ENCODE assay signal across 34 mouse cellular contexts in the genomic region with DNA sequence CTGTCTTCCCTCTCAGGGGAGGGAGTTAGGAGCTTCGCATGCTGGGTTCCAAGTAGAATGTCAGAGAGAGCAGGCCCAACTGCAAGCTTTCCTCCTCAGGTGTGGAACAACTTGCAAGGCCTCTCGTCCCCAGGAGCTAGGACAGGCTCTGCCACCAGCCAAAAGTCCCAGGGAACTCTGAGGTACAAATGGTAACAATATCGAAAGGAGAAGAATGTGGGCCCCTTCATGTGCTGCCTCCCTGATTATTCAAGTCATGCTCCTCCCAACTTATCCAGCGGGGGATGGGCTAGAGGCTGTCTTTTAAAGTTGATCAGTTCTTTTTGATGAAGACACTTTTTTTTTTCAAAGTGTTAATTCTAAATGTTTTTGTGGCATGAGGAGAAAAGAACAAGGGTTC. TPM values are rescaled to one million over a fixed set of nuclear protein-coding genes. Genes with fewer than 3 reads are reported as not detected.
DNase-seq lines count a peak whose midpoint lies in the region; ATAC-seq and TF ChIP-seq lines count a peak whose summit lies in the region.
"Had no signal": no experiment of that assay in that cellular context is flagged by ENCODE, and none has a peak within 500 bp of the region (broad histone marks: within the 10 kb centered on the region; RNA-seq: fewer than 3 reads in every experiment).

Gene Smco2 (plus strand): TSS at position 55 of the 400 bp plus-strand sequence.

- 63% methylated on average over 4 of the region's 4 CpGs for WGBS in liver, postnatal 0 days (ENCODE audit: insufficient replicate concordance)
- 48% methylated on average over 4 of the region's 4 CpGs for WGBS in liver, embryonic 12.5 days (ENCODE audit: insufficient replicate concordance)
- WGBS in liver, embryonic 15.5 days (ENCODE audit: insufficient replicate concordance) = 44% methylated on average over 4 of the region's 4 CpGs

- no peaks in the 10 kb centered on the region for H3K27me3 ChIP-seq in liver, postnatal 0 days (ENCODE audit: insufficient read depth, low read length)
- H3K27me3 ChIP-seq in liver, embryonic 12.5 days (replicated peaks) = no peaks in the 10 kb centered on the region
- no peaks in the 10 kb centered on the region for H3K27me3 ChIP-seq in liver, embryonic 15.5 days
- H3K27me3 ChIP-seq: embryonic facial prominence, embryonic 13.5 days; forebrain, embryonic 12.5 days; forebrain, embryonic 15.5 days; heart, embryonic 12.5 days; heart, embryonic 15.5 days; hindbrain, embryonic 12.5 days; hindbrain, embryonic 15.5 days; Patski had no signal

- no peak for TF ChIP-seq EP300 in liver, postnatal 0 days (IDR thresholded peaks at IDR 0.05; ENCODE audit: low read depth)

- no peak for ATAC-seq in liver, postnatal 0 days
- peak; percentile 76; the same call in 1 of the 2 replicates for ATAC-seq in liver, embryonic 12.5 days
- peak; percentile 56; the same call in 1 of the 2 replicates for ATAC-seq in liver, embryonic 15.5 days (ENCODE audit: insufficient read depth)
- no peak for ATAC-seq in CD4-positive, CD25-positive, alpha-beta regulatory T cell, adult 4 months
- ATAC-seq: forebrain, embryonic 15.5 days; Patski had no signal

- no peaks in the 10 kb centered on the region; the same call in 1 of the 2 replicates for H3K4me1 ChIP-seq in liver, postnatal 0 days (ENCODE audit: insufficient read depth)
- H3K4me1 ChIP-seq in liver, embryonic 12.5 days = peaks cover 48% of the 10 kb centered on the region
- H3K4me1 ChIP-seq in liver, embryonic 15.5 days (replicated peaks) = peaks cover 27% of the 10 kb centered on the region
- H3K4me1 ChIP-seq: forebrain, embryonic 12.5 days; forebrain, embryonic 15.5 days; hindbrain, embryonic 12.5 days; hindbrain, embryonic 15.5 days had no signal

- no peaks in the 10 kb centered on the region for H3K9me3 ChIP-seq in liver, postnatal 0 days (ENCODE audit: low read length)
- no peaks in the 10 kb centered on the region for H3K9me3 ChIP-seq in liver, embryonic 12.5 days (replicated peaks)
- H3K9me3 ChIP-seq in liver, embryonic 15.5 days (replicated peaks) = no peaks in the 10 kb centered on the region
- H3K9me3 ChIP-seq: embryonic facial prominence, embryonic 13.5 days; forebrain, embryonic 12.5 days; forebrain, embryonic 15.5 days; heart, embryonic 15.5 days; hindbrain, embryonic 12.5 days; hindbrain, embryonic 15.5 days had no signal

- intact Hi-C loops in gastrocnemius, adult 2 months (cut with DNase I) = no loop called here

- no peak within 1 kb of the TSS for H3K4me2 ChIP-seq in liver, postnatal 0 days (ENCODE audit: low read depth, low read length)
- peak within 1 kb of the TSS; percentile 43 for H3K4me2 ChIP-seq in liver, embryonic 12.5 days
- H3K4me2 ChIP-seq in liver, embryonic 15.5 days = peak within 1 kb of the TSS; percentile 30; the same call in 1 of the 2 replicates
- H3K4me2 ChIP-seq: embryonic facial prominence, embryonic 13.5 days; forebrain, embryonic 12.5 days; forebrain, embryonic 15.5 days; heart, embryonic 12.5 days; heart, embryonic 15.5 days; hindbrain, embryonic 12.5 days; hindbrain, embryonic 15.5 days had no signal

- H3K27ac ChIP-seq in liver, postnatal 0 days (ENCODE audit: low read depth) = no peak within 1 kb of the TSS
- peak within 1 kb of the TSS; percentile 39; the same call in 1 of the 2 replicates for H3K27ac ChIP-seq in liver, embryonic 12.5 days
- no peak within 1 kb of the TSS for H3K27ac ChIP-seq in liver, embryonic 15.5 days (replicated peaks)
- no peak within 1 kb of the TSS for H3K27ac ChIP-seq in gastrocnemius, adult 2 months
- H3K27ac ChIP-seq: embryonic facial prominence, embryonic 10.5 days; embryonic facial prominence, embryonic 13.5 days; forebrain, embryonic 12.5 days; forebrain, embryonic 15.5 days; heart, adult 2 months; heart, embryonic 15.5 days; hindbrain, embryonic 12.5 days; hindbrain, embryonic 15.5 days had no signal

- H3K9ac ChIP-seq in liver, postnatal 0 days (replicated peaks) = no peak within 1 kb of the TSS
- no peak within 1 kb of the TSS for H3K9ac ChIP-seq in liver, embryonic 12.5 days
- no peak within 1 kb of the TSS for H3K9ac ChIP-seq in liver, embryonic 15.5 days
- H3K9ac ChIP-seq: embryonic facial prominence, embryonic 13.5 days; forebrain, embryonic 12.5 days; forebrain, embryonic 15.5 days; heart, embryonic 12.5 days; heart, embryonic 15.5 days; hindbrain, embryonic 12.5 days; hindbrain, embryonic 15.5 days had no signal

- peak; percentile 47 for DNase-seq in liver
- no peak for DNase-seq in liver, postnatal 0 days
- peak; percentile 34 for DNase-seq in c-Kit-positive CD71-positive TER-119-positive erythroid progenitor cells, embryonic 14.5 days (ENCODE audit: low spot score)
- no peak for DNase-seq in spleen, postnatal 36 days (ENCODE audit: low spot score in 2 of 2)
- no peak for DNase-seq in gastrocnemius, adult 2 months
- DNase-seq: adrenal gland, postnatal 10 days; adrenal gland, postnatal 36 days; cerebellum, adult 11 months; cerebellum, adult 2 months; cerebellum, adult 9-11 months; cerebellum, postnatal 36 days; embryo, embryonic 11 days; gastrocnemius, postnatal 10 days; gastrocnemius, postnatal 36 days; heart, adult 2 months; heart, postnatal 10 days; heart, postnatal 36 days had no signal

- no peak for TF ChIP-seq CTCF in liver, postnatal 0 days (IDR thresholded peaks at IDR 0.05; ENCODE audit: low read depth)
- no peak for TF ChIP-seq CTCF in gastrocnemius, adult 2 months (IDR thresholded peaks at IDR 0.05)

- H3K36me3 ChIP-seq in liver, postnatal 0 days (replicated peaks; ENCODE audit: insufficient read depth, low read length) = no peaks in the 10 kb centered on the region
- no peaks in the 10 kb centered on the region for H3K36me3 ChIP-seq in liver, embryonic 12.5 days
- no peaks in the 10 kb centered on the region for H3K36me3 ChIP-seq in liver, embryonic 15.5 days (replicated peaks)
- H3K36me3 ChIP-seq: embryonic facial prominence, embryonic 10.5 days; embryonic facial prominence, embryonic 13.5 days; forebrain, embryonic 12.5 days; forebrain, embryonic 15.5 days; heart, embryonic 12.5 days; heart, embryonic 15.5 days; hindbrain, embryonic 12.5 days; hindbrain, embryonic 15.5 days had no signal

- no peak within 1 kb of the TSS for H3K4me3 ChIP-seq in liver, postnatal 0 days (ENCODE audit: low read depth, low read length)
- H3K4me3 ChIP-seq in liver, embryonic 12.5 days = no peak within 1 kb of the TSS
- no peak within 1 kb of the TSS for H3K4me3 ChIP-seq in liver, embryonic 15.5 days (replicated peaks)
- H3K4me3 ChIP-seq in gastrocnemius, adult 2 months = no peak within 1 kb of the TSS
- H3K4me3 ChIP-seq: embryonic facial prominence, embryonic 10.5 days; embryonic facial prominence, embryonic 13.5 days; erythroblast, embryonic 14.5 days; forebrain, embryonic 12.5 days; forebrain, embryonic 15.5 days; heart, adult 2 months; heart, embryonic 12.5 days; heart, embryonic 15.5 days; hindbrain, embryonic 12.5 days; hindbrain, embryonic 15.5 days had no signal

RNA-seq across cellular contexts. Expression of gene Smco2, which starts in this region (rescaled TPM):
- not detected in 2 replicates for polyA plus RNA-seq in liver, postnatal 0 days (2015; fragmentation: Nextera tagmentation; extraction: Ambion mirVana)
- not detected in 2 replicates for polyA plus RNA-seq in liver, embryonic 12.5 days (2016; fragmentation: Nextera tagmentation; extraction: Ambion mirVana)
- not detected in 2 replicates for polyA plus RNA-seq in liver, embryonic 15.5 days (2015; fragmentation: Nextera tagmentation; extraction: Ambion mirVana)
- not detected for polyA plus RNA-seq in CD4-positive, CD25-positive, alpha-beta regulatory T cell, adult 4 months (2017; shearing (Covaris generic))
- total RNA-seq in gastrocnemius, adult 2 months (2021) = not detected
- total RNA-seq: adrenal gland, adult 18-20 months; adrenal gland, postnatal 10 days; adrenal gland, postnatal 36 days; ES-E14; gastrocnemius, postnatal 10 days; gastrocnemius, postnatal 36 days; granulocyte monocyte progenitor cell, adult 5-6 weeks had no signal
- polyA plus RNA-seq: C2C12; cerebellum, adult 2 months; embryonic facial prominence, embryonic 10.5 days; embryonic facial prominence, embryonic 13.5 days; erythroblast, embryonic 14.5 days; forebrain, embryonic 12.5 days; forebrain, embryonic 15.5 days; heart, embryonic 12.5 days; hindbrain, embryonic 12.5 days; hindbrain, embryonic 15.5 days; Patski had no signal

Comparison
In these comparisons a context has a peak if more than half of its experiments do, and no peak if none do; other contexts are left out.
1. DNase-seq: peak in liver (single experiment) and c-Kit-positive CD71-positive TER-119-positive erythroid progenitor cells, embryonic 14.5 days (single experiment); none in liver, postnatal 0 days (single experiment), spleen, postnatal 36 days (0 of 2) and gastrocnemius, adult 2 months (single experiment).
2. Peak in ATAC-seq, H3K27ac ChIP-seq and H3K4me2 ChIP-seq in liver, embryonic 12.5 days; RNA of the gene not detected or under 1 TPM.
3. Peak in ATAC-seq and H3K4me2 ChIP-seq in liver, embryonic 15.5 days; RNA of the gene not detected or under 1 TPM.